Mouse (Mus musculus) hindbrain, embryonic 15.5 days (tissue): ENCODE data around the gene Haus2. TPM values are rescaled to one million over a fixed set of nuclear protein-coding genes. Genes with fewer than 3 reads are reported as not detected.

Source experiments
- ATAC-seq: fragments of 200-750 bp; cut with Nextera tagmentation; 2 replicates; pipeline ENCODE4 v1.8.0; 2017; ENCODE audit warnings: low read depth, moderate number of reproducible peaks, moderate TSS enrichment; ENCODE audit not compliant: low FRiP score
- H3K27ac ChIP-seq: fragments of 300-500 bp; sonication (generic); replicated peaks from 2 replicates; pipeline ENCODE4 v1.5.1; 2015; ENCODE audit warnings: mild to moderate bottlenecking, inconsistent platforms
- H3K27me3 ChIP-seq: fragments of 300-500 bp; sonication (generic); 2 replicates; pipeline ENCODE4 v1.6.1; 2015; ENCODE audit warnings: control low read depth, inconsistent platforms
- H3K36me3 ChIP-seq: fragments of 300-500 bp; sonication (generic); 2 replicates; pipeline ENCODE4 v1.6.1; 2015; ENCODE audit warnings: control low read depth, inconsistent platforms
- H3K4me1 ChIP-seq: fragments of 300-500 bp; sonication (generic); replicated peaks from 2 replicates; pipeline ENCODE4 v1.6.1; 2015; ENCODE audit warnings: control low read depth, inconsistent platforms
- H3K4me2 ChIP-seq: fragments of 300-500 bp; sonication (generic); 2 replicates; pipeline ENCODE4 v1.6.1; 2015; ENCODE audit warnings: moderate library complexity, mild to moderate bottlenecking, inconsistent platforms
- H3K4me3 ChIP-seq: fragments of 300-500 bp; sonication (generic); 2 replicates; pipeline ENCODE4 v1.5.1; 2015; ENCODE audit warnings: mild to moderate bottlenecking, inconsistent platforms
- H3K9ac ChIP-seq: fragments of 300-500 bp; sonication (generic); 2 replicates; pipeline ENCODE4 v1.6.1; 2015; ENCODE audit warnings: inconsistent platforms
- H3K9me3 ChIP-seq: fragments of 300-500 bp; sonication (generic); 2 replicates; pipeline ENCODE4 v1.6.1; 2016; ENCODE audit warnings: control low read depth, inconsistent platforms
- WGBS: fragments of 180-500 bp; shearing (Covaris S2); methylation state at CpG from one replicate; pipeline ENCODE4 v1.1.7; 2015; 5-methylcytosine and 5-hydroxymethylcytosine counted together
- polyA plus RNA-seq: library from polyadenylated mRNA; unstranded; fragments of >200 nt; fragmentation: Nextera tagmentation; extraction: Ambion mirVana; gene quantifications from 2 replicates; pipeline ENCODE4 v1.2.1, GENCODE M21; 2015

Gene Haus2
- polyA plus RNA-seq, 1 experiment from 2014 or later: 25.4 TPM

GRCm38 (mm10) chr2:120656711-120657110 is 47.5 kb downstream of the Haus2 start:
- Histone ChIP-seq H3K9ac (no peak overlapping the region), H3K27me3 (no peaks in the 10 kb centered on the region), H3K9me3 (no peaks in the 10 kb centered on the region), H3K4me1 (no peaks in the 10 kb centered on the region), H3K4me3 (no peak overlapping the region), H3K4me2 (no peak overlapping the region), H3K27ac (no peak overlapping the region), H3K36me3 (no peaks in the 10 kb centered on the region)
- WGBS: 100% methylated on average over 2 of the region's 2 CpGs
- ATAC-seq: no peak

GRCm38 (mm10) chr2:120658486-120658885 is 49.3 kb downstream of the Haus2 start:
- Histone ChIP-seq H3K27ac (no peak overlapping the region), H3K27me3 (no peaks in the 10 kb centered on the region), H3K36me3 (no peaks in the 10 kb centered on the region), H3K4me2 (no peak overlapping the region), H3K9ac (no peak overlapping the region), H3K4me1 (no peaks in the 10 kb centered on the region), H3K9me3 (no peaks in the 10 kb centered on the region), H3K4me3 (no peak overlapping the region)
- ATAC-seq: no peak
- WGBS: 62% methylated on average over 5 of the region's 5 CpGs

- ATAC-seq: no peak
- no peak overlapping the region for H3K9ac ChIP-seq
- no peaks in the 10 kb centered on the region for H3K9me3 ChIP-seq
- H3K4me3 ChIP-seq: no peak overlapping the region
- no peaks in the 10 kb centered on the region for H3K27me3 ChIP-seq
- H3K4me2 ChIP-seq: no peak overlapping the region
- H3K4me1 ChIP-seq: no peaks in the 10 kb centered on the region
- H3K36me3 ChIP-seq: no peaks in the 10 kb centered on the region
- no peak overlapping the region for H3K27ac ChIP-seq
Measured at GRCm38 (mm10) chr2:120659318-120659717, 50.1 kb downstream of the Haus2 start.

GRCm38 (mm10) chr2:120660486-120661078 is 51.4 kb downstream of the Haus2 start:
- H3K36me3 ChIP-seq: no peaks in the 10 kb centered on the region
- H3K9ac ChIP-seq: no peak overlapping the region
- WGBS: 88% methylated on average over 5 of the region's 5 CpGs
- no peak overlapping the region for H3K4me3 ChIP-seq
- H3K27me3 ChIP-seq: no peaks in the 10 kb centered on the region
- H3K4me1 ChIP-seq: no peaks in the 10 kb centered on the region
- H3K4me2 ChIP-seq: no peak overlapping the region
- no peak for ATAC-seq
- no peaks in the 10 kb centered on the region for H3K9me3 ChIP-seq
- H3K27ac ChIP-seq: no peak overlapping the region

GRCm38 (mm10) chr2:120662766-120663165 is 53.6 kb downstream of the Haus2 start:
- H3K4me3 ChIP-seq: no peak overlapping the region
- no peaks in the 10 kb centered on the region for H3K36me3 ChIP-seq
- H3K9ac ChIP-seq: no peak overlapping the region
- no peak for ATAC-seq
- no peak overlapping the region for H3K27ac ChIP-seq
- no peaks in the 10 kb centered on the region for H3K9me3 ChIP-seq
- no peaks in the 10 kb centered on the region for H3K4me1 ChIP-seq
- H3K4me2 ChIP-seq: no peak overlapping the region
- H3K27me3 ChIP-seq: no peaks in the 10 kb centered on the region

- no peak for ATAC-seq
- Histone ChIP-seq H3K27ac (no peak overlapping the region), H3K4me3 (no peak overlapping the region), H3K4me1 (no peaks in the 10 kb centered on the region), H3K9ac (no peak overlapping the region), H3K4me2 (no peak overlapping the region), H3K36me3 (no peaks in the 10 kb centered on the region), H3K27me3 (no peaks in the 10 kb centered on the region), H3K9me3 (no peaks in the 10 kb centered on the region)
- WGBS: 69% methylated on average over 3 of the region's 3 CpGs
Measured at GRCm38 (mm10) chr2:120663491-120664154, 54.4 kb downstream of the Haus2 start.

GRCm38 (mm10) chr2:120667446-120667845 is 58.3 kb downstream of the Haus2 start:
- Histone ChIP-seq H3K9me3 (no peaks in the 10 kb centered on the region), H3K4me2 (no peak overlapping the region), H3K27ac (no peak overlapping the region), H3K36me3 (no peaks in the 10 kb centered on the region), H3K4me3 (no peak overlapping the region), H3K4me1 (no peaks in the 10 kb centered on the region), H3K27me3 (no peaks in the 10 kb centered on the region), H3K9ac (no peak overlapping the region)
- 94% methylated on average over 2 of the region's 2 CpGs for WGBS
- ATAC-seq: no peak

- H3K36me3 ChIP-seq: no peaks in the 10 kb centered on the region
- H3K4me2 ChIP-seq: no peak overlapping the region
- H3K27ac ChIP-seq: no peak overlapping the region
- H3K27me3 ChIP-seq: no peaks in the 10 kb centered on the region
- no peak overlapping the region for H3K9ac ChIP-seq
- no peak overlapping the region for H3K4me3 ChIP-seq
- no peak for ATAC-seq
- H3K9me3 ChIP-seq: no peaks in the 10 kb centered on the region
- no peaks in the 10 kb centered on the region for H3K4me1 ChIP-seq
- 80% methylated on average over 2 of the region's 2 CpGs for WGBS
Measured at GRCm38 (mm10) chr2:120670253-120670652, 61.1 kb downstream of the Haus2 start.

Other genes starting within 250 kb of the Haus2 start
- gene Ganc, start 205.5 kb upstream of the Haus2 start, polyA plus RNA-seq: 8.3 and 11.1 TPM in 2 replicates
- gene Tmem87a, start 205.3 kb upstream of the Haus2 start, polyA plus RNA-seq: 5.1 and 6.7 TPM in 2 replicates
- gene Capn3, start 153.4 kb upstream of the Haus2 start, polyA plus RNA-seq: 0.80 and 1.1 TPM in 2 replicates
- 39.3 and 43.1 TPM in 2 replicates for gene Zfp106, start 45.5 kb upstream of the Haus2 start, polyA plus RNA-seq
- 17.7 TPM in 2 replicates for gene Snap23, start 41.7 kb upstream of the Haus2 start, polyA plus RNA-seq
- gene Lrrc57, start 137 bp downstream of the Haus2 start, polyA plus RNA-seq: 34.6 and 34.8 TPM in 2 replicates
- gene Stard9, start 19.7 kb downstream of the Haus2 start, polyA plus RNA-seq: 4.3 and 5.0 TPM in 2 replicates
- 5.7 and 7.9 TPM in 2 replicates for gene Cdan1, start 240.7 kb downstream of the Haus2 start, polyA plus RNA-seq
- 12.3 and 12.4 TPM in 2 replicates for gene Ttbk2, start 241.2 kb downstream of the Haus2 start, polyA plus RNA-seq